Mouse (Mus musculus) stomach, postnatal 0 days (tissue): ENCODE results near the gene Sh3pxd2a.

ENCODE experiments used
- CTCF ChIP-seq: IDR thresholded peaks from 2 replicates; pipeline ENCODE4 v1.5.1; 2016; ENCODE audit warnings: antibody characterized with exemption, low read depth, mild to moderate bottlenecking, moderate library complexity
- EP300 ChIP-seq: optimal IDR thresholded peaks from 2 replicates; pipeline ENCODE3; 2016; ENCODE audit warnings: antibody characterized with exemption

- TF ChIP-seq CTCF (no peak), EP300 (no peak)
Measured at GRCm38 (mm10) chr19:47455001-47455755, 9.0 kb downstream of the Sh3pxd2a start.
